Mouse (Mus musculus): ENCODE results near the gene 1700034J05Rik. TPM values are rescaled to one million over a fixed set of nuclear protein-coding genes. Genes with fewer than 3 reads are reported as not detected.

1700034J05Rik gene
- polyA plus RNA-seq, 1 experiment from 2014 or later = 0.09 TPM

Other genes with a start within 250 kb of the 1700034J05Rik start
- gene Stk38l, start 229.4 kb downstream of the 1700034J05Rik start, polyA plus RNA-seq (2014; fragmentation: Nextera tagmentation; extraction: Ambion mirVana) = 17.7 and 19.0 TPM in 2 replicates
- gene Arntl2, start 158.4 kb downstream of the 1700034J05Rik start, polyA plus RNA-seq (2014; fragmentation: Nextera tagmentation; extraction: Ambion mirVana) = 0.86 and 1.3 TPM in 2 replicates
- gene Smco2, start 104.3 kb downstream of the 1700034J05Rik start, polyA plus RNA-seq (2014; fragmentation: Nextera tagmentation; extraction: Ambion mirVana) = not detected in 2 replicates
- 35.9 and 38.4 TPM in 2 replicates for gene Ppfibp1, start 65.9 kb downstream of the 1700034J05Rik start, polyA plus RNA-seq (2014; fragmentation: Nextera tagmentation; extraction: Ambion mirVana)
- gene Rep15, start 78.2 kb upstream of the 1700034J05Rik start, polyA plus RNA-seq (2014; fragmentation: Nextera tagmentation; extraction: Ambion mirVana) = 1.3 and 1.5 TPM in 2 replicates
- gene Mrps35, start 88.3 kb upstream of the 1700034J05Rik start, polyA plus RNA-seq (2014; fragmentation: Nextera tagmentation; extraction: Ambion mirVana) = 104 and 108 TPM in 2 replicates
- gene Mansc4, start 132.6 kb upstream of the 1700034J05Rik start, polyA plus RNA-seq (2014; fragmentation: Nextera tagmentation; extraction: Ambion mirVana) = 0.72 and 1.1 TPM in 2 replicates
- gene Klhl42, start 137.0 kb upstream of the 1700034J05Rik start, polyA plus RNA-seq (2014; fragmentation: Nextera tagmentation; extraction: Ambion mirVana) = 8.4 and 9.0 TPM in 2 replicates